Mouse (Mus musculus) stomach, postnatal 0 days (tissue): Measurements from ENCODE around the gene Guk1.

ENCODE experiments used
- CTCF ChIP-seq: IDR thresholded peaks from 2 replicates; pipeline ENCODE4 v1.5.1; 2016; ENCODE audit warnings: antibody characterized with exemption, low read depth, mild to moderate bottlenecking, moderate library complexity
- EP300 ChIP-seq: optimal IDR thresholded peaks from 2 replicates; pipeline ENCODE3; 2016; ENCODE audit warnings: antibody characterized with exemption

DNA sequence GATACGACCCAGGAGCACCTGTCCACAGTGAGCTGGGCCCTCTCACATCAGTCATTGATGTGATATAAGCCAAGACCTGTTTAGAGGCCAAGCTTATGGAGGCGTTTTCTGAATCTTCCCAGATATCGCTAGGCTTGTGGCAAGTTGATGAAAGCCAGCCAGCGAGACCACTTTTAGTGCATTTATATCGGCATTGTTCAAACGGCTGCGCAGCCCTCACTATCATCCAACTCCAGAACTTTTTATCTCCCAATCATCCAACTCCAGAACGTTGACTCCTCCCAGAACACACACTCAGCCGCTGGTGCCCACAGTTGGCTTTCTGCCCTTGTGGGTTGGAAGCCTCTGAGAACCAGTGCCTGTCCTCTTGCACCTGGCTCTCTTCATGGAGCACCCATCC, 27.6 kb downstream of the Guk1 start:
- TF ChIP-seq CTCF (no peak), EP300 (no peak)
